ENCODE assay signal across 10 mouse cellular contexts in the genomic region with DNA sequence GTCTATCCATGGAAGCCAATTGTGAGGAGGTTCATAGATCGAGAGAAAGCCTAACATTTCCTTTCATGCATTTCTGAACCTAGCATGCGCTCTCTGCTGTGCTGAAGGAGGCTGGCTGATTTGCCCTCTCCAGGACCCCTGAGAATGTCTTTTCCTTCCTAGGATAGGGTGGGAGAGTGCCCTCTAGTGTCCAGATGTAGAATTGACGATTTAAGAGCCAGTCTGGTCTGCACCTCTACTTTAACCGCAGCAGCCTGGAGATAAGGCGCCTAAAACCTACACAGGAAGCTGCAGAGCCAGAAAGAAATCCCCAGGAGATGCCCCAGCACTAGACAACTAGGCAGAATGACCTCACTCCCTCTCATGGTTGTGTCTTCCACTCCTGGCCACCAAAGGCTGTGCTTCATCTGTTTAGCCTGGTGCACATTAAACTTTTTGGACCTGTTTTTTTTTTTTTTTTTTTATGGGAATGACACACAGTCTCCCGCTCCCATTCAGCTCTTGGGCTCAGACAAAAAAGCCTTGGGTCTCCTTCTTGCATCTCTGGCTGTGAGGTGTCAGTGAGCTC. TPM values are rescaled to one million over a fixed set of nuclear protein-coding genes. Genes with fewer than 3 reads are reported as not detected.
DNase-seq lines count a peak whose midpoint lies in the region; ATAC-seq and TF ChIP-seq lines count a peak whose summit lies in the region.
"Had no signal": no experiment of that assay in that cellular context is flagged by ENCODE, and none has a peak within 500 bp of the region (broad histone marks: within the 10 kb centered on the region; RNA-seq: fewer than 3 reads in every experiment).

No protein-coding gene starts in this region.

- H3K4me2 ChIP-seq in forebrain, embryonic 13.5 days = no peak overlapping the region
- no peak overlapping the region for H3K4me2 ChIP-seq in embryonic facial prominence, embryonic 14.5 days (ENCODE audit: low read depth, low read length)
- no peak overlapping the region for H3K4me2 ChIP-seq in midbrain, postnatal 0 days (ENCODE audit: low read depth, low read length, poor library complexity, severe bottlenecking)
- H3K4me2 ChIP-seq: limb, embryonic 12.5 days had no signal

- 9% methylated on average over 6 of the region's 6 CpGs for WGBS in forebrain, embryonic 10.5 days
- WGBS in forebrain, embryonic 13.5 days = 12% methylated on average over 6 of the region's 6 CpGs
- WGBS in embryonic facial prominence, embryonic 14.5 days = 7% methylated on average over 6 of the region's 6 CpGs
- WGBS in midbrain, postnatal 0 days = 9% methylated on average over 6 of the region's 6 CpGs

- H3K27me3 ChIP-seq in forebrain, embryonic 10.5 days (ENCODE audit: poor library complexity, severe bottlenecking) = peaks cover 64% of the 10 kb centered on the region
- peaks cover 46% of the 10 kb centered on the region for H3K27me3 ChIP-seq in forebrain, embryonic 13.5 days
- peaks cover 36% of the 10 kb centered on the region for H3K27me3 ChIP-seq in embryonic facial prominence, embryonic 14.5 days (replicated peaks; ENCODE audit: control insufficient read depth, insufficient read depth, low read length)
- H3K27me3 ChIP-seq in midbrain, postnatal 0 days (ENCODE audit: insufficient read depth, low read length) = peaks cover 16% of the 10 kb centered on the region; the same call in 1 of the 2 replicates

- peaks cover 58% of the 10 kb centered on the region for H3K4me1 ChIP-seq in forebrain, embryonic 10.5 days
- peaks cover 38% of the 10 kb centered on the region for H3K4me1 ChIP-seq in forebrain, embryonic 13.5 days
- peaks cover 8% of the 10 kb centered on the region; the same call in 1 of the 2 replicates for H3K4me1 ChIP-seq in embryonic facial prominence, embryonic 14.5 days (ENCODE audit: control insufficient read depth, insufficient read depth, low read length)
- peaks cover 15% of the 10 kb centered on the region for H3K4me1 ChIP-seq in midbrain, postnatal 0 days (ENCODE audit: insufficient read depth, low read length)

- H3K36me3 ChIP-seq in forebrain, embryonic 10.5 days (replicated peaks) = no peaks in the 10 kb centered on the region
- H3K36me3 ChIP-seq in forebrain, embryonic 13.5 days (ENCODE audit: poor library complexity, severe bottlenecking) = no peaks in the 10 kb centered on the region
- no peaks in the 10 kb centered on the region for H3K36me3 ChIP-seq in embryonic facial prominence, embryonic 14.5 days (ENCODE audit: control insufficient read depth, insufficient read depth, low read length)
- H3K36me3 ChIP-seq in midbrain, postnatal 0 days (ENCODE audit: insufficient read depth, low read length) = no peaks in the 10 kb centered on the region
- H3K36me3 ChIP-seq: limb, embryonic 12.5 days had no signal

- H3K4me3 ChIP-seq in forebrain, embryonic 10.5 days = no peak overlapping the region
- no peak overlapping the region for H3K4me3 ChIP-seq in forebrain, embryonic 13.5 days
- H3K4me3 ChIP-seq in embryonic facial prominence, embryonic 14.5 days (ENCODE audit: low read depth, low read length) = no peak overlapping the region
- H3K4me3 ChIP-seq in midbrain, postnatal 0 days (ENCODE audit: low read depth, low read length) = no peak overlapping the region
- H3K4me3 ChIP-seq: limb, embryonic 12.5 days had no signal

- peak; percentile 88 for TF ChIP-seq CTCF in midbrain, postnatal 0 days (IDR thresholded peaks at IDR 0.05)

- no peak overlapping the region for H3K27ac ChIP-seq in forebrain, embryonic 10.5 days
- H3K27ac ChIP-seq in forebrain, embryonic 13.5 days = no peak overlapping the region
- H3K27ac ChIP-seq in embryonic facial prominence, embryonic 14.5 days (replicated peaks; ENCODE audit: low read depth, low read length) = no peak overlapping the region
- H3K27ac ChIP-seq in midbrain, postnatal 0 days (ENCODE audit: low read depth, low read length) = no peak overlapping the region
- H3K27ac ChIP-seq: limb, embryonic 12.5 days had no signal

- DNase-seq in forebrain, embryonic 10.5 days (ENCODE audit: extremely low spot score, low spot score) = peak; percentile 61
- peak; percentile 43 for DNase-seq in urinary bladder, postnatal 14 days (ENCODE audit: low spot score)
- DNase-seq in urinary bladder, postnatal 4 days (ENCODE audit: low spot score in 2 of 2) = no peak
- peak; percentile 83 for DNase-seq in embryonic facial prominence, embryonic 14.5 days (ENCODE audit: low spot score)
- peak; percentile 69 for DNase-seq in kidney, postnatal 10 days
- DNase-seq in midbrain, postnatal 0 days (ENCODE audit: low spot score) = peak; percentile 86
- no peak for DNase-seq in Muller cell, postnatal 12 days (ENCODE audit: inconsistent ontology term)

- no peaks in the 10 kb centered on the region for H3K9me3 ChIP-seq in forebrain, embryonic 10.5 days
- no peaks in the 10 kb centered on the region for H3K9me3 ChIP-seq in forebrain, embryonic 13.5 days (replicated peaks)
- no peaks in the 10 kb centered on the region for H3K9me3 ChIP-seq in embryonic facial prominence, embryonic 14.5 days (ENCODE audit: control insufficient read depth, low read length)
- no peaks in the 10 kb centered on the region for H3K9me3 ChIP-seq in midbrain, postnatal 0 days (ENCODE audit: low read length)
- H3K9me3 ChIP-seq: limb, embryonic 12.5 days had no signal

- no peak overlapping the region for H3K9ac ChIP-seq in forebrain, embryonic 13.5 days
- H3K9ac ChIP-seq in embryonic facial prominence, embryonic 14.5 days (ENCODE audit: low read depth, low read length) = no peak overlapping the region
- H3K9ac ChIP-seq in midbrain, postnatal 0 days (replicated peaks; ENCODE audit: low read length, poor library complexity, severe bottlenecking) = no peak overlapping the region
- H3K9ac ChIP-seq: limb, embryonic 12.5 days had no signal

- no peak for ATAC-seq in forebrain, embryonic 13.5 days
- ATAC-seq in embryonic facial prominence, embryonic 14.5 days (ENCODE audit: low read depth) = 0 out of 2 replicates have a peak, but pooled peaks have one; percentile 19
- ATAC-seq in midbrain, postnatal 0 days (ENCODE audit: low FRiP score) = no peak

RNA-seq across cellular contexts. Expression of gene Stard3, which starts 2.4 kb away (rescaled TPM):
- polyA plus RNA-seq in forebrain, embryonic 10.5 days (2016; fragmentation: Nextera tagmentation; extraction: Ambion mirVana) = 39.8 and 41.0 TPM in 2 replicates
- 44.0 and 45.5 TPM in 2 replicates for polyA plus RNA-seq in forebrain, embryonic 13.5 days (2015; fragmentation: Nextera tagmentation; extraction: Ambion mirVana)
- polyA plus RNA-seq in embryonic facial prominence, embryonic 14.5 days (2014; fragmentation: Nextera tagmentation; extraction: Ambion mirVana) = 31.0 and 32.8 TPM in 2 replicates
- 31.2 and 56.1 TPM in 2 replicates for total RNA-seq in midbrain, postnatal 0 days (2014; rRNA removed)
- 23.8 and 28.2 TPM in 2 replicates for polyA plus RNA-seq in midbrain, postnatal 0 days (2015; fragmentation: Nextera tagmentation; extraction: Ambion mirVana)

RNA-seq across cellular contexts. Expression of gene Ppp1r1b, which starts 7.6 kb away (rescaled TPM):
- polyA plus RNA-seq in forebrain, embryonic 10.5 days (2016; fragmentation: Nextera tagmentation; extraction: Ambion mirVana) = 0.23 and 0.41 TPM in 2 replicates
- 14.6 and 20.0 TPM in 2 replicates for polyA plus RNA-seq in forebrain, embryonic 13.5 days (2015; fragmentation: Nextera tagmentation; extraction: Ambion mirVana)
- 4.1 and 5.1 TPM in 2 replicates for polyA plus RNA-seq in embryonic facial prominence, embryonic 14.5 days (2014; fragmentation: Nextera tagmentation; extraction: Ambion mirVana)
- total RNA-seq in midbrain, postnatal 0 days (2014; rRNA removed) = 1.8 and 5.0 TPM in 2 replicates
- polyA plus RNA-seq in midbrain, postnatal 0 days (2015; fragmentation: Nextera tagmentation; extraction: Ambion mirVana) = 4.2 and 5.3 TPM in 2 replicates

RNA-seq across cellular contexts. Expression of gene Neurod2, which starts 26.4 kb away (rescaled TPM):
- 0.14 TPM in 1 of 2 replicates, not detected in the other for polyA plus RNA-seq in forebrain, embryonic 10.5 days (2016; fragmentation: Nextera tagmentation; extraction: Ambion mirVana)
- 45.4 and 72.1 TPM in 2 replicates for polyA plus RNA-seq in forebrain, embryonic 13.5 days (2015; fragmentation: Nextera tagmentation; extraction: Ambion mirVana)
- polyA plus RNA-seq in embryonic facial prominence, embryonic 14.5 days (2014; fragmentation: Nextera tagmentation; extraction: Ambion mirVana) = 0.10 TPM in 1 of 2 replicates, not detected in the other
- 11.6 and 24.4 TPM in 2 replicates for total RNA-seq in midbrain, postnatal 0 days (2014; rRNA removed)
- polyA plus RNA-seq in midbrain, postnatal 0 days (2015; fragmentation: Nextera tagmentation; extraction: Ambion mirVana) = 2.1 and 3.3 TPM in 2 replicates
- total RNA-seq: adrenal gland, adult 18-20 months had no signal

RNA-seq across cellular contexts. Expression of gene Tcap, which starts 27.8 kb away (rescaled TPM):
- polyA plus RNA-seq in forebrain, embryonic 10.5 days (2016; fragmentation: Nextera tagmentation; extraction: Ambion mirVana) = 0.15 TPM in 1 of 2 replicates, not detected in the other
- 0.18 and 0.19 TPM in 2 replicates for polyA plus RNA-seq in forebrain, embryonic 13.5 days (2015; fragmentation: Nextera tagmentation; extraction: Ambion mirVana)
- polyA plus RNA-seq in embryonic facial prominence, embryonic 14.5 days (2014; fragmentation: Nextera tagmentation; extraction: Ambion mirVana) = 22.8 and 27.7 TPM in 2 replicates
- not detected in 2 replicates for total RNA-seq in midbrain, postnatal 0 days (2014; rRNA removed)
- polyA plus RNA-seq in midbrain, postnatal 0 days (2015; fragmentation: Nextera tagmentation; extraction: Ambion mirVana) = not detected in 2 replicates

RNA-seq across cellular contexts. Expression of gene Pnmt, which starts 30.4 kb away (rescaled TPM):
- not detected in 2 replicates for polyA plus RNA-seq in forebrain, embryonic 10.5 days (2016; fragmentation: Nextera tagmentation; extraction: Ambion mirVana)
- 0.35 TPM in 1 of 2 replicates, not detected in the other for polyA plus RNA-seq in forebrain, embryonic 13.5 days (2015; fragmentation: Nextera tagmentation; extraction: Ambion mirVana)
- polyA plus RNA-seq in embryonic facial prominence, embryonic 14.5 days (2014; fragmentation: Nextera tagmentation; extraction: Ambion mirVana) = 0.49 and 0.59 TPM in 2 replicates
- total RNA-seq in midbrain, postnatal 0 days (2014; rRNA removed) = 1.1 and 4.3 TPM in 2 replicates
- 3.4 and 3.9 TPM in 2 replicates for polyA plus RNA-seq in midbrain, postnatal 0 days (2015; fragmentation: Nextera tagmentation; extraction: Ambion mirVana)

Comparison
In these comparisons a context has a peak if more than half of its experiments do, and no peak if none do; other contexts are left out.
1. DNase-seq: peak in forebrain, embryonic 10.5 days (single experiment), urinary bladder, postnatal 14 days (single experiment), embryonic facial prominence, embryonic 14.5 days (single experiment), kidney, postnatal 10 days (single experiment) and midbrain, postnatal 0 days (single experiment); none in urinary bladder, postnatal 4 days (0 of 2) and Muller cell, postnatal 12 days (single experiment).
2. RNA of gene Neurod2, which starts 26.4 kb away (polyA plus RNA-seq): 45.4 to 72.1 TPM in forebrain, embryonic 13.5 days; 2.1 to 3.3 TPM in midbrain, postnatal 0 days, 0.14 TPM in forebrain, embryonic 10.5 days and 0.10 TPM in embryonic facial prominence, embryonic 14.5 days; every median in the first group is over 10 times any median in the second.